Mouse (Mus musculus): ENCODE results near the gene Sipa1l1. TPM values are rescaled to one million over a fixed set of nuclear protein-coding genes. Genes with fewer than 3 reads are reported as not detected.

Sipa1l1 gene
- polyA plus RNA-seq, 1 experiment from 2014 or later, result 28.6 TPM

GRCm38 (mm10) chr12:82341181-82341580, 172.1 kb downstream of the Sipa1l1 start:
- Histone ChIP-seq H3K36me3 (peaks cover 32% of the 10 kb centered on the region), H3K27ac (replicated peaks) (no peak overlapping the region), H3K4me3 (no peak overlapping the region), H3K9me3 (replicated peaks) (no peaks in the 10 kb centered on the region), H3K4me1 (peaks cover 13% of the 10 kb centered on the region), H3K27me3 (ENCODE audit: low read depth, poor library complexity, severe bottlenecking) (no peaks in the 10 kb centered on the region)
- WGBS, result 93% methylated on average over 8 of the region's 8 CpGs
- DNase-seq (ENCODE audit: low spot score), result no peak

GRCm38 (mm10) chr12:82341696-82342095, 172.6 kb downstream of the Sipa1l1 start:
- WGBS, result 95% methylated on average over 9 of the region's 9 CpGs
- H3K27me3 ChIP-seq (ENCODE audit: low read depth, poor library complexity, severe bottlenecking), result no peaks in the 10 kb centered on the region
- no peak overlapping the region for H3K4me3 ChIP-seq
- peaks cover 32% of the 10 kb centered on the region for H3K36me3 ChIP-seq
- H3K9me3 ChIP-seq (replicated peaks), result no peaks in the 10 kb centered on the region
- peaks cover 13% of the 10 kb centered on the region for H3K4me1 ChIP-seq
- no peak overlapping the region for H3K27ac ChIP-seq (replicated peaks)
- DNase-seq (ENCODE audit: low spot score), result no peak

GRCm38 (mm10) chr12:82350082-82350481, 181.0 kb downstream of the Sipa1l1 start:
- no peak overlapping the region for H3K4me3 ChIP-seq
- no peak for DNase-seq (ENCODE audit: low spot score)
- WGBS, result 97% methylated on average over 9 of the region's 11 CpGs
- H3K27me3 ChIP-seq (ENCODE audit: low read depth, poor library complexity, severe bottlenecking), result no peaks in the 10 kb centered on the region
- H3K36me3 ChIP-seq, result no peaks in the 10 kb centered on the region
- H3K27ac ChIP-seq (replicated peaks), result no peak overlapping the region
- H3K9me3 ChIP-seq (replicated peaks), result no peaks in the 10 kb centered on the region
- peaks cover 13% of the 10 kb centered on the region for H3K4me1 ChIP-seq

- no peak for DNase-seq (ENCODE audit: low spot score)
- H3K9me3 ChIP-seq (replicated peaks), result no peaks in the 10 kb centered on the region
- H3K27me3 ChIP-seq (ENCODE audit: low read depth, poor library complexity, severe bottlenecking), result no peaks in the 10 kb centered on the region
- peaks cover 13% of the 10 kb centered on the region for H3K4me1 ChIP-seq
- H3K36me3 ChIP-seq, result no peaks in the 10 kb centered on the region
- no peak overlapping the region for H3K4me3 ChIP-seq
- H3K27ac ChIP-seq (replicated peaks), result no peak overlapping the region
- 89% methylated on average over 6 of the region's 6 CpGs for WGBS
Observed at GRCm38 (mm10) chr12:82350891-82351290, 181.8 kb downstream of the Sipa1l1 start.

GRCm38 (mm10) chr12:82353660-82354059, 184.5 kb downstream of the Sipa1l1 start:
- Histone ChIP-seq H3K4me3 (no peak overlapping the region), H3K36me3 (peaks cover 12% of the 10 kb centered on the region), H3K9me3 (replicated peaks) (no peaks in the 10 kb centered on the region), H3K27ac (replicated peaks) (no peak overlapping the region), H3K27me3 (ENCODE audit: low read depth, poor library complexity, severe bottlenecking) (no peaks in the 10 kb centered on the region), H3K4me1 (peaks cover 11% of the 10 kb centered on the region)
- DNase-seq (ENCODE audit: low spot score), result no peak
- 81% methylated on average over 2 of the region's 2 CpGs for WGBS

- WGBS, result 85% methylated on average over 10 of the region's 10 CpGs
- Histone ChIP-seq H3K27ac (replicated peaks) (no peak overlapping the region), H3K36me3 (peaks cover 16% of the 10 kb centered on the region), H3K9me3 (replicated peaks) (no peaks in the 10 kb centered on the region), H3K27me3 (ENCODE audit: low read depth, poor library complexity, severe bottlenecking) (no peaks in the 10 kb centered on the region), H3K4me3 (no peak overlapping the region), H3K4me1 (no peaks in the 10 kb centered on the region)
- no peak for DNase-seq (ENCODE audit: low spot score)
Observed at GRCm38 (mm10) chr12:82355419-82356149, 186.5 kb downstream of the Sipa1l1 start.

- H3K9me3 ChIP-seq (replicated peaks), result no peaks in the 10 kb centered on the region
- H3K27me3 ChIP-seq (ENCODE audit: low read depth, poor library complexity, severe bottlenecking), result no peaks in the 10 kb centered on the region
- 92% methylated on average over 2 of the region's 2 CpGs for WGBS
- no peaks in the 10 kb centered on the region for H3K4me1 ChIP-seq
- H3K27ac ChIP-seq (replicated peaks), result no peak overlapping the region
- peaks cover 16% of the 10 kb centered on the region for H3K36me3 ChIP-seq
- no peak overlapping the region for H3K4me3 ChIP-seq
- DNase-seq (ENCODE audit: low spot score), result no peak
Observed at GRCm38 (mm10) chr12:82356476-82356875, 187.4 kb downstream of the Sipa1l1 start.

GRCm38 (mm10) chr12:82357431-82357830, 188.3 kb downstream of the Sipa1l1 start:
- no peaks in the 10 kb centered on the region for H3K27me3 ChIP-seq (ENCODE audit: low read depth, poor library complexity, severe bottlenecking)
- DNase-seq (ENCODE audit: low spot score), result no peak
- H3K4me1 ChIP-seq, result no peaks in the 10 kb centered on the region
- WGBS, result 86% methylated on average over 5 of the region's 5 CpGs
- H3K9me3 ChIP-seq (replicated peaks), result no peaks in the 10 kb centered on the region
- H3K36me3 ChIP-seq, result peaks cover 17% of the 10 kb centered on the region
- no peak overlapping the region for H3K4me3 ChIP-seq
- no peak overlapping the region for H3K27ac ChIP-seq (replicated peaks)

GRCm38 (mm10) chr12:82362796-82363195, 193.7 kb downstream of the Sipa1l1 start:
- Histone ChIP-seq H3K27ac (replicated peaks) (no peak overlapping the region), H3K9me3 (replicated peaks) (no peaks in the 10 kb centered on the region), H3K36me3 (peaks cover 22% of the 10 kb centered on the region), H3K4me1 (peaks cover 10% of the 10 kb centered on the region), H3K27me3 (ENCODE audit: low read depth, poor library complexity, severe bottlenecking) (no peaks in the 10 kb centered on the region), H3K4me3 (no peak overlapping the region)
- WGBS, result 95% methylated on average over 9 of the region's 9 CpGs
- DNase-seq (ENCODE audit: low spot score), result no peak

- H3K9me3 ChIP-seq (replicated peaks), result no peaks in the 10 kb centered on the region
- no peaks in the 10 kb centered on the region for H3K27me3 ChIP-seq (ENCODE audit: low read depth, poor library complexity, severe bottlenecking)
- WGBS, result 84% methylated on average over 7 of the region's 7 CpGs
- H3K4me3 ChIP-seq, result no peak overlapping the region
- H3K27ac ChIP-seq (replicated peaks), result no peak overlapping the region
- peaks cover 11% of the 10 kb centered on the region for H3K36me3 ChIP-seq
- peaks cover 16% of the 10 kb centered on the region for H3K4me1 ChIP-seq
- DNase-seq (ENCODE audit: low spot score), result no peak
Observed at GRCm38 (mm10) chr12:82364186-82364585, 195.1 kb downstream of the Sipa1l1 start.

GRCm38 (mm10) chr12:82365276-82365875, 196.3 kb downstream of the Sipa1l1 start:
- 73% methylated on average over 5 of the region's 5 CpGs for WGBS
- H3K9me3 ChIP-seq (replicated peaks), result no peaks in the 10 kb centered on the region
- H3K36me3 ChIP-seq, result peaks cover 11% of the 10 kb centered on the region
- peaks cover 28% of the 10 kb centered on the region for H3K4me1 ChIP-seq
- DNase-seq (ENCODE audit: low spot score), result no peak
- H3K27me3 ChIP-seq (ENCODE audit: low read depth, poor library complexity, severe bottlenecking), result no peaks in the 10 kb centered on the region
- H3K27ac ChIP-seq (replicated peaks), result no peak overlapping the region
- H3K4me3 ChIP-seq, result no peak overlapping the region

- H3K36me3 ChIP-seq, result peaks cover 11% of the 10 kb centered on the region
- H3K9me3 ChIP-seq (replicated peaks), result no peaks in the 10 kb centered on the region
- no peak overlapping the region for H3K27ac ChIP-seq (replicated peaks)
- H3K4me3 ChIP-seq, result no peak overlapping the region
- no peaks in the 10 kb centered on the region for H3K27me3 ChIP-seq (ENCODE audit: low read depth, poor library complexity, severe bottlenecking)
- WGBS, result 94% methylated on average over 6 of the region's 6 CpGs
- no peak for DNase-seq (ENCODE audit: low spot score)
- H3K4me1 ChIP-seq, result peaks cover 41% of the 10 kb centered on the region
Observed at GRCm38 (mm10) chr12:82366754-82367153, 197.6 kb downstream of the Sipa1l1 start.

GRCm38 (mm10) chr12:82367345-82367744, 198.2 kb downstream of the Sipa1l1 start:
- DNase-seq (ENCODE audit: low spot score), result no peak
- H3K9me3 ChIP-seq (replicated peaks), result no peaks in the 10 kb centered on the region
- H3K4me1 ChIP-seq, result peaks cover 47% of the 10 kb centered on the region
- 96% methylated on average over 2 of the region's 2 CpGs for WGBS
- H3K4me3 ChIP-seq, result no peak overlapping the region
- H3K27ac ChIP-seq (replicated peaks), result no peak overlapping the region
- peaks cover 11% of the 10 kb centered on the region for H3K36me3 ChIP-seq
- no peaks in the 10 kb centered on the region for H3K27me3 ChIP-seq (ENCODE audit: low read depth, poor library complexity, severe bottlenecking)

Data from midbrain, embryonic 10.5 days (tissue).